Mouse (Mus musculus) spleen, adult 2 months (tissue): ENCODE results near the gene Chgb.

ENCODE experiments used
- CTCF ChIP-seq: fragments of 200-500 bp; IDR thresholded peaks from 2 replicates; pipeline ENCODE4 v1.5.1; 2011; ENCODE audit warnings: mild to moderate bottlenecking, inconsistent platforms; ENCODE audit not compliant: insufficient read depth, insufficient read length, insufficient replicate concordance; ENCODE audit errors: extremely low read depth
- POLR2A ChIP-seq: fragments of 200-500 bp; IDR thresholded peaks from 2 replicates; pipeline ENCODE4 v1.6.1; 2011; ENCODE audit warnings: low read depth, low read length, inconsistent platforms

- TF ChIP-seq CTCF (no peak), POLR2A (no peak)
These were observed 60.0 kb downstream of the Chgb start for GRCm38 (mm10) chr2:132841071-132841470.
